Mouse (Mus musculus): ENCODE measurements at regions not wholly inside any gene's neighbourhood (a gene's known extent, or its start where the extent isn't known, plus 50 kb on each side); places are given as distances from the start of the nearest gene placed in this dataset.
"Not testable (repeated sequence)": the region's sequence is repeated elsewhere in the genome, so short reads cannot be mapped to it uniquely, and the experiment has no call there.

DNA sequence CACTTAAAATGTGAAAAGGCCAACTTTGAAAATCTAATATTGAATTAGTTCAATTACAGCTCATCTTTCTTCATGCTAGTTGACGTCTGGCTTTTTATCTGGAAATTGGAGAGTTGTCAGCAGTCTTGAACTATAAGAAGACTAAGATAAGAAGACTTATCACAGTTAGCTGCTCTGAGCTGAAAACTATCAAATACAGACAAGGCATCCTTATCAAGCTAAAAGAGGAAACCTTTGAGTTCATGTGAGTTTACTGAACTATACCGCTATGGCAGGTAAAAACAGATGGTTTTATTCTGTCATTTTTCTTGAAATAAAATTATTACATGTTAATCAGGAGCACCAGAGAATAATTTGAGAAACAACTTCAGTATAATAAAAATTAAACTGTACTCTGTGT lies 735.2 kb upstream of the Marcks start:
- DNase-seq (ENCODE audit: low read depth, low spot score): no peak

DNA sequence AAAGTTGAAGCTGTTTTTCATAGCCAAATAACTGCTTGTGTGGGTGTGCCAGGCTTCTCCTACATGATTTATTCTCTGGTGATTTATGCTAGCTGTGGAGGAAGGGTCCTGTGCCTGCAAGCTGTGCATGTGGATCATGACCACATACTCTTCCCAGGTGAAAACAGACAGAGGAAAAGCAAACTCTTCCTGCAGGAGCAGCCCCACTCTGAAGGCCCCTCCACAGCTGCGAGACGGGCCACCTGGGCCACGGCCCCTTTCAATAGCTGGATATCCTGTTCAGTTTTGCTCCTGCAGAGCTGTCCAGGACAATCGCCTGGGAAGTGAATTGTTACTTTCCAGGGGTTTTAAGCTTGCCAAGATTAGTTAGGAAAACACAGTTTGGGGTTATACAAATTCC lies 722.3 kb upstream of the Marcks start:
- DNase-seq (ENCODE audit: low read depth, low spot score): no peak

DNA sequence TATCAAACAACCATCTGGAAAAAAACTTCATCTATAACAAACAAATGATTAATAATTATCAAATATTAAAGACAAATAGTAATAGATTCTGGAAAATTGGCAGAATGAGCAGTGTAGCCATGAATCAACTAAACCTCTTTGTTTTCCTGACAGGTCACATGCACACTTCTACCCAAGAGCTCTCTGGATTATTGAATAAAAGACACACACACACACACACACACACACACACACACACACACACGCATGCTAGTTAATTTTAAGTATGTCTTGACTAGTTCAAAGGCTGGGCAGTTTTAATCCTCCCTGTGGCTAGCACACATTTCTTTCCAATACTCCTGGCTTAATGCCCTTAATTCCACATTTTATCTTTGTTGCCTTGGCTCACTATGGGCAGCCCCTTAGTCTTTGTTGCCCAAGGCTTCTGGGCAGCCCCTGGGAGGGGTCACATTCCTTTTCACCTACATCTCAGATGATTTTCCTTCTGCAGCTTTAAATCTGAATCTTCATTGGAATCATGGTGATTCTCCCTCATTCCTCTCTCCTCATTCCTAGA lies 710.6 kb upstream of the Marcks start:
- DNase-seq (ENCODE audit: low read depth, low spot score): no peak

DNA sequence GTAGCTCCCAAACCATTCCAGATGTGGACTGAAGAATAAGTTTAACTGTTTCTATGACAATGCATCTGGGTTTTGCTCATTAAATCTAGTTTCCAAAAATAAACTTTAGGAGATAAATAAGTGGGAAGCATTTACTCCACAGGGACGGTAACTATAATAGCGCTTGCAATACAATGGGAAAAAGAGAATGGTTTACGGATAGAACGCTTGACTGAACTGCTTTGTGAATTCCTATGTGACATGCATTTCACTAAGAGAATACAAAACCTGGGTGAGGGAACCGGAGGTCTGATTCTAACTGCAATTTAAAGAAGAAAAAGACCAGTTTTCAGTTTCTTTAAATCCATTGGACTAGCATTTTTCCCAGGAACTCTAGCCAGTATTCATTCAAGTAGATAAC lies 704.1 kb upstream of the Marcks start:
- no peak for DNase-seq (ENCODE audit: low read depth, low spot score)

- DNase-seq (ENCODE audit: low read depth, low spot score): no peak
These were observed 703.1 kb upstream of the Marcks start for GRCm38 (mm10) chr10:37841842-37842241.

- no peak for DNase-seq (ENCODE audit: low read depth, low spot score)
These were observed 699.0 kb upstream of the Marcks start for GRCm38 (mm10) chr10:37837721-37838120.

DNA sequence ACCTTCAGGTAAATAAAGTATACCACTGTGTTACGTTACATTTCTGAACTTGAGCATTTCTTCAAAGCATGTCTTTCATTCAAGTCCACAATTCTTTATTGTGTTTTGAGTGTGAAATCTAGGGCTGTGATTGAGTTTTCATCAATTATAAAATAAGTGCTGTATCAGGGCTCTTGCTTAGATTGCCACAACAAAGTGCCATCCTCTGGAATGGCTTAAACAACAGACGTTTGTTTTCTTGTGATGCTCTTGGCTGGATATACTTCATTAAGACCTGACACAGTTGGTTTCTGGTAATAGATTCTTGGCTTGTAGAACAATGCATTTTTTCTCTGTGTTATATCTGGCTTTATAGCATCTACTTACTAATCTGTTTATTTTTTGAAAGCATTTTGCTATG lies 674.3 kb upstream of the Marcks start:
- no peak for DNase-seq (ENCODE audit: low read depth, low spot score)

GRCm38 (mm10) chr10:37812405-37812851 lies 673.7 kb upstream of the Marcks start:
- DNase-seq (ENCODE audit: low read depth, low spot score): no peak

DNA sequence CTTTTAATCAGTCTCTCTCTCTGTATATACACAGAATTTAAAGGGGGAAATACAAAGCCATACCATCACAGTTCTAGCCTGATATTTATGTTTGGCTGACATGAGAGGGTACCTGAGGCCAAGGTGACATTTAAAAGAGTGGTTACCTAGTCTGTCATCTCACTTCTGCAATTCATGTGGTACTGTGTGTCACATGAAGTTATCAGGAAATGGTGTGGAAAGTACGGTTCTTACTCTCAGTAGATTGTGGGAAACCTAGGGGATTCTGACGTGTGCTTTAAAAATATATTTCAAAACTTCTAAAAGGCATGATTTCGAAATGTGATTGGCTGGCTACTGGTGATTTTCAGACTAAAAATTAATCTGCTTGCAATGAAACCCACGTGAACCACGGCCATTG lies 673.1 kb upstream of the Marcks start:
- no peak for DNase-seq (ENCODE audit: low read depth, low spot score)

- no peak for DNase-seq (ENCODE audit: low read depth, low spot score)
These were observed 664.6 kb upstream of the Marcks start for GRCm38 (mm10) chr10:37803225-37803805.

- DNase-seq (ENCODE audit: low read depth, low spot score): no peak
These were observed 660.7 kb upstream of the Marcks start for GRCm38 (mm10) chr10:37799397-37799796.

DNA sequence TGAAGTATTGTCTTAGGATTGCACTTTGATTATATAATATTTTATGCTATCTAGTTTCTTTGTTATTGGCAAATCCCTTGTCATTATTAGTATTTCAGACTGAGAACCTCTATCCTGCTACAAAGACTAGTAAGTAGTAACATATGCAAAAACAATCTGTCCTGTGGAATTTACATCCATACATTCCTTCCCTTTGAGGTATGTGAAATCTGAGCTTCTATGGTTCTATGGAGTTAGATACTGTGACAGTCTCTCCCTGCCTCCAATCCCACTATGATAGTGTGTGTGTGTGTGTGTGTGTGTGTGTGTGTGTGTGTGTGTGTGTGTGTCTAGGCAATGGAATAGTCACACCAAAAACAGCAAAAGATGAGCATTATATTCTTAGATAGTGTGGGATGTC lies 659.6 kb upstream of the Marcks start:
- DNase-seq (ENCODE audit: low read depth, low spot score): no peak

- no peak for DNase-seq (ENCODE audit: low read depth, low spot score)
These were observed 659.0 kb upstream of the Marcks start for GRCm38 (mm10) chr10:37797701-37798100.

GRCm38 (mm10) chr10:37792878-37793277 lies 654.2 kb upstream of the Marcks start:
- no peak for DNase-seq (ENCODE audit: low read depth, low spot score)

DNA sequence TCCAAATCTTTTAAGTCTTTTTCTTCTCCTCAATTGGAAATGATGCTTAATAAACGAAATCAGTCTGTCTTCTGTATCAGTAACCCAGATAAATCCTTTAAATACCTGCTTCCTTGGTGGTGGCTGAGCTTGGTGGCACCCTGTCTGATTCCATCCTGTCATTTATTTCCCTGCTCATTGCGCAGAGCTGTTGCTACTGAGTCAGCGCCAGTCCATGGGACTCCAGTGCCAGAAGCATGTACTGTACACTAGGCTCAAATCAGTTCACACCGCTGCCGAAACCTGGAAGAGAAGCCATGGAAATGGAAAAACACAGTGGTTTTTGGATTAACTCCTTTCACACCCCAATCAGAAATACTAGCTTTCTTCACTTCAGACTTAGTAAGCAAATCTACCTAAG lies 649.3 kb upstream of the Marcks start:
- no peak for DNase-seq (ENCODE audit: low read depth, low spot score)

DNA sequence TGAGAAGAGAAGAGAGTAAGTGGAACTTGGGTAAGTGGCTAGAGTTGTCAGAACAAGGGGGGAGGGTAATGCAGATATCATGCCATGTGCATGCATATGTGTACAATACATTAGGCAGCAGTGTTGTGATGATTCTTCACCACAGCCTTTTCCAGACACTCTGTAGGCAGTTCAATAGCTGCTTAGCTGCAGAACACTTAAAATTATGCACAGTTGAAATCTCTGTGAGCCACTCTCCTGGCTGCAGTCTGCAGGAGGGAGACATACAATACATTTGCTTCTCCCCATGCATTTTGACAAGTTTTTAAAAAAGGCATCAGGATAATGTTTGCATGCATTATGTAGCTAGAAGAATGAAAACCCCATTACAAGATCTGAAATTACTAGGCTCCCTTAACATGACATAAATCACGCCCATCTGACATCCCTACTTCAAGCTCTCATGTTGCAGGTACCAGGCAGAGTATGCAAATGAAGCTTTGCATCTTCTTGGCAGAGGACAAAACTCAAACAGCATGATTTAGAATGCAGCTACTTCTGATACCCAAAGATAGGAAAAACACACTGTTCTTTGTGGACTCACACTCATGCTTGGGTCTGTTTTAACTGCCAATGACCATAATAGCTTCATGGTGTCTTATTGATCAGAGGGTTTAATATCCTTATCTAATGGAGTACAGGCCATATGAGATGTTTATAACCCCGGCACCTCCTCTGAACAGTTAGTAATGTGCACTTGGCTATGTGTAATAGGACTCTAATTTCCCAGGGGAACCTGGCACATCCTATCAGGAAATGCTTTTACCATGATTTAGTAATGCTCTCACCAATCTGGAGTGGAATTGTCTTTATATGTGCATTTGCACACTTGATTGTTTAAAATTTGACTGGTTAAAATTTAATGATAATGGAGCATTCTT lies 640.9 kb upstream of the Marcks start:
- no peak for DNase-seq (ENCODE audit: low read depth, low spot score)

- DNase-seq (ENCODE audit: low read depth, low spot score): no peak
These were observed 622.0 kb upstream of the Marcks start for GRCm38 (mm10) chr10:37760542-37761367.

DNA sequence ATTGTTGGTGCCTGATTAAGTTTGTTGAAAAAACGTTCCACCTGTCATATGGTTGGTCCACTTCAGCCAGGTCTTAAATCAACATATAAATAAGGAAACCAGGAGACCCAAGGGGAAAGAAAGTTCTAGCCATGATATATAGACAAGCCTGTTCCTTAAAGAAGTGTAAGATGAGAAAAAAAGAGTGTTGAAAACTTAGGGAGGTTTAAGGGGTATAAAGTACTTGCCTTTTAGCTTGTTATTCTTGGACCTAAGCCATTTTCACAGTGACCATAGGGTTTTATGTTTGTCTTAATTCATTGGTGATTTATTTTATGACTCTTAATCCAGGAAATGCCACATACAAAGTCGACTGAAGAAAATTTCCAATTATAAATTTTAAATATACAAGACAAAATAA lies 602.9 kb upstream of the Marcks start:
- DNase-seq (ENCODE audit: low read depth, low spot score): no peak

- DNase-seq (ENCODE audit: low read depth, low spot score): no peak
These were observed 600.3 kb upstream of the Marcks start for GRCm38 (mm10) chr10:37739024-37739423.

DNA sequence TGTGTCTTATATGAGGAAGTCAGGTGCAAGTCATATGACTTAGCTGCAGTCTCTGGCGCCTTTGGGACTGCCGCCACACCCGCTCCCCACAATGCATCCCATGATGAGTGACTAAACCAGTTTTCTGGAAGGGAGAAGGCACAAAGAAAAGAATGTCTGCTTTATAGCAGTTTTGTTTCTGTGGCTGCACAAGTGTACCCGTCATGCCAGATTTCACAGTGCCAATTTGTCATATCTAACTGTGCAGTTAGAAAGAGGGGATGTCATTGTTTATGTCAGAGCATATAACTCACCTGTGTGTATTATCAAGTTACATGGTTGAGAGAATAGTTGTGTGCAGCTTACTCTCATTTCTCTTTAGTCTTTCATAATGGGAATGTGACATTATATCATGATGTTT lies 586.9 kb upstream of the Marcks start:
- no peak for DNase-seq (ENCODE audit: low read depth, low spot score)

- DNase-seq (ENCODE audit: low read depth, low spot score): not testable (repeated sequence)
These were observed 586.3 kb upstream of the Marcks start for GRCm38 (mm10) chr10:37724994-37725393.

- no peak for DNase-seq (ENCODE audit: low read depth, low spot score)
These were observed 582.0 kb upstream of the Marcks start for GRCm38 (mm10) chr10:37720748-37721147.

Measured in CD4-positive helper T cell, adult 2 months (primary cell).